Mouse (Mus musculus): ENCODE results near the gene Scn3a.
A peak's percentile ranks its signal among the peaks of the same experiment; 100 is the strongest.
"Not testable (repeated sequence)": the region's sequence is repeated elsewhere in the genome, so short reads cannot be mapped to it uniquely, and the experiment has no call there.

Gene Scn3a

GRCm38 (mm10) chr2:65490450-65490849 is 77.0 kb downstream of the Scn3a start:
- no peak for DNase-seq (ENCODE audit: low read depth, low spot score)

GRCm38 (mm10) chr2:65483434-65483833 is 84.0 kb downstream of the Scn3a start:
- DNase-seq (ENCODE audit: low read depth, low spot score), result no peak

DNA sequence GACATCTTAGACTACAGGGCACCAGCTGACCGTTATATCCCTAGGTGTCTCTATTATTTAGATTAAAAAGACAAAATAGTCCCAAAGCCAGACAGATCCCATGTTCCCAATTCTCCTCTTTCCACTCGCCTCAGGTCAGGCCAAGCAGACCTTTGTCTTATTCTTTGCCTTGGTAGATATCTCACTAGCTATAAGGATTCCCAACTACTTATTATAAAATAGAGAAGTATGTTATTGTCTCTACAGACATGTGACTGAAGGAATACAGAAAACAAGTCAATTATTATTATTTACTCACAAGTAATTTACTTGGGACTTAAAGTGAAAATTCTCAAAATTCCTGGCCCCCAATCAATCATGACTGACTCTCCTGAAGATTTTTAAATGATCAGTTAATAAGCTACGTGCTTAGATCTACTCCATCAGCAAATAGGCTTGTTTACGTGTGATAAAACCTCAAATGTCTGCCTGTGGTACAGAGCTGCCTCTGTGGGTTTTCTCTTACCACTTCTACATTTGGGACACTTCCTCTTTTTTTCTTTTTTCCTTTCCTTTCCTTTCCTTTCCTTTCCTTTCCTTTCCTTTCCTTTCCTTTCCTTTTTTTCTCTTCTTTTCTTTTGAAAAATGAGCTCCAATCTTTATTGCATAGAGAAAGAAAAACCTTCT is 86.3 kb downstream of the Scn3a start:
- DNase-seq (ENCODE audit: low read depth, low spot score), result no peak

DNA sequence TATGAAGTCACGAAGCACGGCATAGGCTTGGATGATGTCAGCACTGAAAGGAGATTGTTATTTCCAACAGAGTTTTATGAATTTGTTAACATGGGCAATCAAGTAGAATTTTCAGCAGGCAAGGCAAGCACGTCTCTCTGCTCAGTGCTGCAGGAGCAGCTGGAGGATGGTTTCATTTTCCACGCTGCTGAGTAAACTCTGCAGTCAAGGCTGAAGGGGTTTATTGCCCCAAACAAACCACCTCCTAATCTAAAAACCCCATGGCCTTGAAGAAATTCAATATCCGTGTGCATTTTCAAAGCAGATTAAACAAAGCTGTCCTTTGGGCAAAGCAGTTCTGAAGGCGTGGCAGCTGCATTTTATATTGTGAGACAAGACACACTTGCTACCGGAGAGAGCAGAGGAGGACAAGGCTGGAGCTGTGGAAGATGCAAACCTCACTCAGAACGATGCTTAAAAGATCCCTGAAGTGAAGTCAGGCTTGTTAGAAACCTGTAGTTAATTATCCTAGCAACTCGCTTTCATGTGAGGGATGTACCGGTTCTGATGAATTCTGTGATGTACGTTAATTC is 96.0 kb downstream of the Scn3a start:
- peak; percentile 16 for DNase-seq (ENCODE audit: low read depth, low spot score)

DNA sequence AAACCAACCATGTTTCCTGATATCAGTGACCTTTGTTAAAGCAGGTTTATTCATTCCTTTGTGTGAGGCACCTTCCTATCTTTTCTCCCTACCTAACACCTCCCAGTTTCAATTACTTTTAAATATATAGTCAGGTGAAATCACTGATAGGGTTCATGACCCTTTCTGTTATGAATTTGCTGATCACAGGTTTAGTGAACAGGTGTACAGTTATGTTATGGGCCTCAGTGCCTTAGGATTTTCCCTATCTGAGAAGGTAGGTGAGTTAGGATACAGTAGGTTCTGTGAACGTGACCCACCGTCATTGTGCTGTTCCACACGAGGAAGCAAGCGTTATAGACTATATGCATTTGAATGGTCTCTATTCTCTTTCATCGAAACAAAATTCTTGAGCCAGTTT is 101.7 kb downstream of the Scn3a start:
- no peak for DNase-seq (ENCODE audit: low read depth, low spot score)

DNA sequence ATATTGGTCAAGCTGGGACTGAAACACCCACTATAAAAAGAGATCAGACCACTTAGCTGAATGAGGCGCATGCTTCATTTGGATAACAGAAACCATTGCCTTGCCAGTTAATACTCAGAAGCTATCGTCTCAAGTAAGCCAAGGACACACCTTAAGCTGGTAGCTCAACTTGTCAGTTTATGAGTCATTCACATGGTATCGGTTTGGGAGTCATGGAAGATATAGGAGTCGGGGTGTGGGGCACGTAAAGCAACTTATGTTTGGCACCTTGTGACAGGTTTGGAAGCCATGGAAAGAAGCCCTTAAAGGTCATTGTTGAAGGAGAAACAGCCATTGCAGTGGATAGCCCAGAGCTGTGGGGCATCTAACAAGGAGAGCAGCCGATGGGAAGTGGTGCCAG is 113.7 kb downstream of the Scn3a start:
- DNase-seq (ENCODE audit: low read depth, low spot score), result no peak

DNA sequence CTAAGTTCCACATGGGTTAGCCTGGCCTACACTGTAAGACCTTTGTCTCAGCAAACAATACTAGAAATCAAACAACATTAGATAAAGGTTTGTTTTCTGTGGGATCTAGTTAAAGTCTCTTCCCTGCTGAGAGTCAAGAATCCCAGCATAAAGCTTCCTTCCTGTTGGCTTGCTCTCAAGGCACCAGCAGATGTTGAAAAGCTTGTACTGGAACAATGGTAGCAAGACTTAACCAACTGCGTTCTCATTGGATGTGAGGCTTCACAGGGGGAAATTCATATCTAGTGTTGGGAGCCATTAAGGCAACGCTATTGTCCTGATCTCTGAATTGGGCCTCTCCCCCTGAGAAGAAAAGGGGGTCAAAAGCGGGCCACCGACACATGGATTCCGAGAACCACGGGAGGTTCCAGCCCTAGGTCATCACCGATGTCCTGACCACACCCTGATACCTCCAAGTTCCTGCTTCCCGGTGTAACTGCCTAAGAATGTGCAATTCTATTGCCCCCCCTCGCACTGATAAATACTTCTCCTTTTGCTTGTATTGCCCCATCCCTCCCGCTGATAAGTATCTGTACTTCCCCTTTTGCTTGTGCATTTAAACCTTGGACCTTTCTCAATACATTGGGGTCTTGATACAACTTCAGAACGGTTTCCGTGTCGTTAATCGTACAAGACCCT is 115.9 kb downstream of the Scn3a start:
- not testable (repeated sequence) for DNase-seq (ENCODE audit: low read depth, low spot score)

- no peak for DNase-seq (ENCODE audit: low read depth, low spot score)
Observed at GRCm38 (mm10) chr2:65450449-65451360, 116.7 kb downstream of the Scn3a start.

- no peak for DNase-seq (ENCODE audit: low read depth, low spot score)
Observed at GRCm38 (mm10) chr2:65449126-65449828, 118.2 kb downstream of the Scn3a start.

DNA sequence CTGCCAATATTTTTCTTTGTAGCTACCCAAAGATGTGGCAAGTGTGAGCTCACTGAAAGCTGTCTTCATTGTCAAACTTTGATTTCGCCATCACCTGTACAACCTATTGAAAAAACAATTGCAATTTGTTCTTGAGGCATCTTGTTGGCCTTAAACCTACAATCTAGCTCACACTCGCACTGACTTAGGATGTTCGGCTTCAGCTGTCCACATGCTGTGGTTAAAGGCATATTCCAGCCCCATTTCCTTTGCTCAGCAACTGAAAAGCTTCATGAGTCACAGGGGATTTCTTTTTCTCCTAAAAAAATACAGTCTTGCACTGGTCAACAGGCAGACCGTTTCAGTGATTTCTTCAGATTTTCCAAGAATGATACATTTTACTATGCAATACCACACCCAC is 124.3 kb downstream of the Scn3a start:
- DNase-seq (ENCODE audit: low read depth, low spot score), result no peak

DNA sequence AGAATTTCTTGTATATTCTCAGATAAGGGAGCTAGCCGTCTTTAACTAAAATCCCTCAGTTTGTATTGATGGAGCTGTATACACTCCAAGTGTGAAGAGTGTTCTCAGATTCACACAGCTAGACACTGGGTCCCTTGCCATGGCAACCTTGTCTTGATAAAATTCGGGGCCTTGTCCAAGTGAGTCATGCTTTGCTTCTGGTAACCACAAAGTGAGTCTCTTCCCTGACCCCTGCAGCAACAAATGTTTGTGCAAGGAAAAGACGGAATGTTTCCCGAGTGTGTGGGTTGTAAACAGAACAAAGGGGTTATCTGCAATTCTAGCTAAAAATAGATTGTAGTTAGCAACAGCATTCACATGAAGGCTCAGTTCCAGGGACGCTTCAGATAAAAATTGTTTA is 125.9 kb downstream of the Scn3a start:
- no peak for DNase-seq (ENCODE audit: low read depth, low spot score)

DNA sequence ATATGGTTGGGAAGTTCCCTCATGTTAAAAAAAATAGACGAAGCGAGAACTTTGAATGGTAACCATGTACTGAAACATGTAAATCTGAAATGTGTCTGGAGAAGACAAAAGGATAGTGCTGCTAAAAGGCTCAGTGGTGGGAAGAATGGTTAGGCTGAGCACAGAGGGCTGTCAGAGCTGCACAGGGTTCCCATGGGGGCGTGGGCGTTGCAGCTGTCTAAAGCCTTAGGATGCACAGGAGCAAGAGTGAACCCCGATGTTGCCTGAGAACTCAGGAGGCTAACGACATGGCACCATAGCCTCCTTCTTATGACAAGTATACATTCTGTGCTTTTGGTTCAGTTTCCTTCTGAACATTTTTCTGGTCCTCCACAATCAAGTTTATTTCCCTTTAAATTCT is 126.3 kb downstream of the Scn3a start:
- no peak for DNase-seq (ENCODE audit: low read depth, low spot score)

DNA sequence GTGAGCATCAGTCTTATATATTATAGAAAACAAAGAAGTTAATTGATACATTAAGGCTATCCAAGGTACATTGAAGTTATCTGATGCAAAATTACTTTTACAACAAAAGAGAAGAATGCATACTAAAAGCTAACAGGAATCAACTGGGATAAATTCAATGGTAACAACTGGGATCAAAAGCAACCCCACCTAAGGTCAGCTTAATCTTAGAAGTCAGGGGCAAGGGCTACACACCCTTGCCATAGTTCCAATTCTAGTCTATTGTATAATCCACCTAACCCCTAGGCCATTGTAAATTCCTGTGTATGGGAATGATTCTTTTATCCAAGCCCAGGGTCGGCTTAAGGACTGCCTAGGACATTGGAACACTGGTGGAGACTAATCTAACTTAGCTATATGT is 130.5 kb downstream of the Scn3a start:
- no peak for DNase-seq (ENCODE audit: low read depth, low spot score)

DNA sequence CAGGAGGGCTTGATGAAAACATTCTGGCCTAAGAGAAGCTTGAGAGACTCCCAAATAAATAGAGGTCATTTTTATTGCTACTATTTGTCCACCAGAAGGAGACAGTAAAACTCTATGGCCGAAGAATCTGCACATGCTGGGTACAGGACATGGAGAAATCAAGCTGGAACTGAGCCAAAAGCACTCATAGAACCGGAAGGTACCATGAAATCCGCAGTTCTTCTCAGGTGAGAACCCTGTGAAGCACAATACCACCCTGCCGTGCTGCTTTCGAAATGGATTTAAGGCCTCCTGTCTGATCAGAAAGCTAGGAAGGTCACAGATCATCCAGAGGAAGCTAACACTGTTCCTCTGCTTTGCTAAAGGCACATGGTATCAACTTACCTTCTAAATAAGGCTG is 143.9 kb downstream of the Scn3a start:
- DNase-seq (ENCODE audit: low read depth, low spot score), result no peak

DNA sequence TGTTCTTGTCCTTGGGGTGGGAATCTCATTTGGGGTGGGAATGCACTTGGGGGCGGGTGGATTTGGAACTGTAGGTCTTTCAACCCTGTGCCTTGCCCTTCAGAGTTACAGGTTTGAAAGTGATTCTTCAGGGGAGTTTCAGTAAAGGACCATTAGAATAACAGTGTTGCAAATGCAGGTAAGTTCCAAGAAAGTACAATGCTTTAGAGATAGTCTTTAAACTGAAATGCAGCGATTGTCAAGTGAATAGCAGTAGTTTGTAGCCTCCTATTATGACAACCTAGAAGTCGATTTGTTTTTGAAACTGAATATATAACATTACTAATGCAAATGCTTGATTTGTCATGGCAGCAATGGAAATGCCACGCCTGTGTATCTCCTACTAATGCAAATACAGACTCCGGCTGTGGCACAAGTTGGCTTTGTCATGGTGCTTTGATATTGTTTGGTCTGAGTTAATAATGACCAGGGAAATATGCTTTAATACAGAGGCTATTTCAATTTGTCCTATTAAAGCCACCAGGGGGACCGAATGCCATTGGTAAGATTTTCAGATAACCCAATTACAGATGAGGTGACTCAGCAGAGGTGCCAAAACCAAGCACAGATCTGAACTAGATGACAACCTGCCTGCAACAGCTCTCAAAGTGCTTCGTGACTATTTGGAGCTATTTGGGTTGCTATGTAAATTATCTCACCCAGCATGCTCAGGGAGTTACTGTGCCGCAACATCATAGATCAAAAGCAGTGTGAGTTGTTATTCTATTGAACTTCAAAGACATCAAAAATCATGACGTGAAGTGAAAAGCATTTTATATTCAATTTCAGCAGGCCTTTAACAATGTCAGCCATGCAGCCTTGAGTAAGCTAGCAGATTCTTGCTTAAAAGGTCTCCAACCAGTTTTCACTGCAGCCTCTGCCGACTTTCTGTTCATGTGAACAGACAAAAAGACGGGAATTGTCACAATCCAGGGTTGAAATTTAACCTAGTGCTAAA is 145.9 kb downstream of the Scn3a start:
- no peak for DNase-seq (ENCODE audit: low read depth, low spot score)

- peak; percentile 11 for DNase-seq (ENCODE audit: low read depth, low spot score)
Observed at GRCm38 (mm10) chr2:65418608-65419007, 148.8 kb downstream of the Scn3a start.

GRCm38 (mm10) chr2:65416535-65416934 is 150.9 kb downstream of the Scn3a start:
- no peak for DNase-seq (ENCODE audit: low read depth, low spot score)

DNA sequence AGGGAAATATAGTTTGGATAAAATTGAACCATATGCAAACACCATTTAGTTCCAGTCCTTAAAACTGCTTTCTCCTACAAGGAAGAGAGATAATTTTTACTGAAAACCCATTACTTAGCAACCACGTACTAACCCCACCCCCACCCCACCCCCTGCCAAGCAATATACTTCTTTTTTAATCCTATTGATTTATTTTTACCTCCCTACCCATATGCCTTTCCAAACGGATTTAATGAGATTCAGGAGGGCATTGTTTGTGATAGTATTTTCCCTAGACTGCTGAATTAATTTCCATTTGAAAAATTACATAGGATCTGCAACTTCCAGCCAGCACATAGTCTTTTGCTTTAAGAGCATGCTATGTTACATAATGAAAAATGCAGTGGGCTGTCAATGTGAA is 152.1 kb downstream of the Scn3a start:
- DNase-seq (ENCODE audit: low read depth, low spot score), result no peak

DNA sequence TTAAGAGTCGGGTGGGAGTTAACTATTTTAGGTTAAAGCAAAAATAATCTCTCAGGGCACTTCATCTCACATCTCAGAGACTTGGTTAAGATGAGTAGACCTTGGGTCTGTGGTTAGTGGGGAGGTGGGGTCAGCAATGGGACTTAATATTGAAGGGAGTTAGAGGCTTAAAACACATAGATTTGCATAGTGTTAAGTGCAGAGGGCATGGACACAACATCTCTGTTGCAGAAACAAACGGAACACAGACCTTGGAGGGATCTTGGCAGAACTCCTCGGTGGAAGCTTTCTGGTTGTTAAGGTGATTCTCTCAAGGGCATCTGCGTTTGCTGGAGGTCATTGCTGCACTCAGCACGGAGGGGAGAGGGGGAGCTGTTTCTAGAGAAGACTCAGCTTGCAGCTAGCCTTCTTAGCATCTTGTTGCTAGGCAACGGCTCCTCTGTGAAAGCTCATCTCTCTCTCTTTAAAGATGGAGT is 152.6 kb downstream of the Scn3a start:
- DNase-seq (ENCODE audit: low read depth, low spot score), result peak; percentile 64

DNA sequence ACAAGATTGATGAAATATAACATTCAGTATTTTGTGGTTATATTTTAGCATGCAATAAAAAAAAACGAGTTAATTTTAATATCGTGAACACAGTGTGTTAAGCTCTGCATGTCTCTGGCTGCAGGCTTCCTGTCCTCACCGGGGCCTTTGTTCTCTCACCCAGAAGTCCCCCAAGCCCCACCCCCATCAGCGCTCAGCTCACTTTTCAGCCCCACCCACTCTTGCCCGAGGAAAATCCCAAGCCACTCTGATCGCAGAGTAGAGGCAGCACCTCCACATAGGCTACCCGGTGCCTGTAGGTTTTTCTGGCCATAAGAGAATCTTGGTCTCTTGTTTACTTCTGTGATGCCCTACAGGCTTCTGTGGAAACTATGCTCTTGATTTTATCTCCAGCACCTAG is 153.2 kb downstream of the Scn3a start:
- peak; percentile 63 for DNase-seq (ENCODE audit: low read depth, low spot score)

Measured in forelimb bud, embryonic 11.5 days (tissue).